Mouse (Mus musculus) CH12.LX (cell line): ENCODE results near the gene Ap1s1. TPM values are rescaled to one million over a fixed set of nuclear protein-coding genes. Genes with fewer than 3 reads are reported as not detected.

Source experiments
- DNase-seq: peaks from one replicate; pipeline ENCODE4 v3.0.0-alpha.2; 2013; ENCODE audit errors: extremely low read depth
- H3K27ac ChIP-seq: 2 replicates; pipeline ENCODE4 v1.5.1; 2012; ENCODE audit warnings: low read depth, mild to moderate bottlenecking, control low read depth, moderate library complexity; ENCODE audit not compliant: insufficient read depth
- H3K27me3 ChIP-seq: replicated peaks from 2 replicates; pipeline ENCODE3; 2012; ENCODE audit warnings: inconsistent platforms
- H3K36me3 ChIP-seq, 2 experiments: replicated peaks in 1 of 2; 2 replicates each; pipeline versions ENCODE3 to v1.6.1; 2012; ENCODE audit warnings: inconsistent platforms in 1 of 2, low read length in 1 of 2, mild to moderate bottlenecking in 1 of 2, mixed read lengths in 1 of 2, moderate library complexity in 1 of 2; ENCODE audit not compliant: control insufficient read depth in 1 of 2, insufficient read depth in 1 of 2
- H3K4me1 ChIP-seq, 2 experiments: 2 replicates each; pipeline ENCODE4 v1.6.1; 2012; ENCODE audit warnings: inconsistent platforms in 1 of 2, moderate library complexity in 1 of 2; ENCODE audit not compliant: insufficient read depth in 2 of 2, control insufficient read depth in 1 of 2
- H3K4me2 ChIP-seq: 2 replicates; pipeline ENCODE4 v1.6.1; 2012; ENCODE audit warnings: low read depth, mild to moderate bottlenecking, control low read depth; ENCODE audit not compliant: poor library complexity, insufficient read depth, severe bottlenecking
- H3K4me3 ChIP-seq, 3 experiments: fragments of 150-350 bp in 1 of 3; sonication (generic) in 1 of 3; replicated peaks in 1 of 3; 2 replicates each; pipeline versions ENCODE3 to v1.5.1; 2011 to 2012; ENCODE audit warnings: low read depth in 2 of 3, low read length in 2 of 3, mild to moderate bottlenecking in 2 of 3, moderate library complexity in 2 of 3, control low read depth in 1 of 3, improper control_type of control experiment in 1 of 3, inconsistent platforms in 1 of 3, mixed read lengths in 1 of 3; ENCODE audit not compliant: poor library complexity in 1 of 3
- H3K79me2 ChIP-seq: replicated peaks from 2 replicates; pipeline ENCODE4 v1.6.1; 2012; ENCODE audit warnings: mild to moderate bottlenecking, moderate library complexity; ENCODE audit not compliant: control insufficient read depth, poor library complexity, insufficient read depth, severe bottlenecking; ENCODE audit errors: extremely low read depth
- H3K9ac ChIP-seq: 2 replicates; pipeline ENCODE4 v1.6.1; 2012; ENCODE audit warnings: low read depth, mild to moderate bottlenecking, control low read depth, moderate library complexity; ENCODE audit not compliant: insufficient read depth
- H3K9me3 ChIP-seq: replicated peaks from 2 replicates; pipeline ENCODE3; 2012; ENCODE audit warnings: low read length, inconsistent platforms, mixed read lengths
- BHLHE40 ChIP-seq: IDR thresholded peaks from 2 replicates; pipeline ENCODE4 v1.6.1; 2011; ENCODE audit warnings: mild to moderate bottlenecking, low read depth, low read length, improper control_type of control experiment
- CHD2 ChIP-seq: IDR thresholded peaks from 2 replicates; pipeline ENCODE4 v1.6.1; 2011; ENCODE audit warnings: low read length, improper control_type of control experiment
- E2F4 ChIP-seq: IDR thresholded peaks from 2 replicates; pipeline ENCODE4 v1.6.1; 2011; ENCODE audit warnings: low read depth, low read length, improper control_type of control experiment; ENCODE audit not compliant: insufficient replicate concordance
- EP300 ChIP-seq: IDR thresholded peaks from 2 replicates; pipeline ENCODE4 v1.6.1; 2011; ENCODE audit warnings: low read length, improper control_type of control experiment
- ETS1 ChIP-seq: conservative IDR thresholded peaks from 2 replicates; pipeline ENCODE4 v1.6.1; 2012; ENCODE audit warnings: low read depth, mild to moderate bottlenecking, inconsistent platforms, low read length, improper control_type of control experiment, moderate library complexity
- GABPA ChIP-seq: IDR thresholded peaks from 2 replicates; pipeline ENCODE4 v1.6.1; 2012; ENCODE audit warnings: low read depth, low read length, improper control_type of control experiment, inconsistent platforms; ENCODE audit not compliant: insufficient replicate concordance
- HCFC1 ChIP-seq: IDR thresholded peaks from 2 replicates; pipeline ENCODE4 v1.6.1; 2012; ENCODE audit warnings: low read depth, mild to moderate bottlenecking, inconsistent platforms, low read length, improper control_type of control experiment
- IRF4 ChIP-seq: IDR thresholded peaks from 2 replicates; pipeline ENCODE4 v1.6.1; 2014; ENCODE audit warnings: low read depth, mild to moderate bottlenecking, inconsistent platforms, low read length, improper control_type of control experiment
- JUN ChIP-seq: IDR thresholded peaks from 2 replicates; pipeline ENCODE4 v1.6.1; 2011; ENCODE audit warnings: low read depth, mild to moderate bottlenecking, low read length, improper control_type of control experiment, moderate library complexity; ENCODE audit not compliant: insufficient read depth
- JUND ChIP-seq: conservative IDR thresholded peaks from 2 replicates; pipeline ENCODE4 v1.6.1; 2011; ENCODE audit warnings: low read depth, low read length, improper control_type of control experiment
- KAT2A ChIP-seq: IDR thresholded peaks from 2 replicates; pipeline ENCODE4 v1.6.1; 2012; ENCODE audit warnings: low read length, improper control_type of control experiment, inconsistent platforms; ENCODE audit not compliant: insufficient replicate concordance
- MAFK ChIP-seq: IDR thresholded peaks from 2 replicates; pipeline ENCODE4 v1.6.1; 2011; ENCODE audit warnings: low read length, improper control_type of control experiment; ENCODE audit not compliant: insufficient replicate concordance
- MAX ChIP-seq: IDR thresholded peaks from 2 replicates; pipeline ENCODE4 v1.6.1; 2011; ENCODE audit warnings: low read length, improper control_type of control experiment
- MAZ ChIP-seq: IDR thresholded peaks from 2 replicates; pipeline ENCODE4 v1.6.1; 2012; ENCODE audit warnings: low read depth, mild to moderate bottlenecking, inconsistent platforms, low read length, improper control_type of control experiment, moderate library complexity
- MEF2A ChIP-seq: IDR thresholded peaks from 2 replicates; pipeline ENCODE4 v1.6.1; 2014; ENCODE audit warnings: low read depth, mild to moderate bottlenecking, inconsistent platforms, low read length, improper control_type of control experiment, borderline replicate concordance
- MYC ChIP-seq: IDR thresholded peaks from 2 replicates; pipeline ENCODE4 v1.6.1; 2011; ENCODE audit warnings: low read depth, mild to moderate bottlenecking, improper control_type of control experiment, low read length
- NELFE ChIP-seq: IDR thresholded peaks from 2 replicates; pipeline ENCODE4 v1.6.1; 2011; ENCODE audit warnings: low read depth, low read length, improper control_type of control experiment
- PAX5 ChIP-seq: IDR thresholded peaks from 2 replicates; pipeline ENCODE4 v1.6.1; 2012; ENCODE audit warnings: low read length, inconsistent platforms, mixed read lengths
- POLR2AphosphoS2 ChIP-seq: IDR thresholded peaks from 2 replicates; pipeline ENCODE4 v1.6.1; 2011; ENCODE audit warnings: low read depth, low read length, improper control_type of control experiment
- RCOR1 ChIP-seq: conservative IDR thresholded peaks from 2 replicates; pipeline ENCODE4 v1.6.1; 2012; ENCODE audit warnings: low read depth, mild to moderate bottlenecking, inconsistent platforms, low read length, improper control_type of control experiment
- SIN3A ChIP-seq: IDR thresholded peaks from 2 replicates; pipeline ENCODE4 v1.6.1; 2012; ENCODE audit warnings: low read length, improper control_type of control experiment, inconsistent platforms
- SMC3 ChIP-seq: IDR thresholded peaks from 2 replicates; pipeline ENCODE4 v1.6.1; 2011; ENCODE audit warnings: low read depth, low read length, improper control_type of control experiment
- TCF12 ChIP-seq: IDR thresholded peaks from 2 replicates; pipeline ENCODE4 v1.6.1; 2014; ENCODE audit warnings: low read depth, mild to moderate bottlenecking, inconsistent platforms, low read length, improper control_type of control experiment
- UBTF ChIP-seq: IDR thresholded peaks from 2 replicates; pipeline ENCODE4 v1.6.1; 2012; ENCODE audit warnings: low read depth, mild to moderate bottlenecking, inconsistent platforms, low read length, improper control_type of control experiment, moderate library complexity
- USF1 ChIP-seq: IDR thresholded peaks from 2 replicates; pipeline ENCODE4 v1.6.1; 2014; ENCODE audit warnings: low read depth, mild to moderate bottlenecking, inconsistent platforms, low read length, improper control_type of control experiment
- USF2 ChIP-seq: conservative IDR thresholded peaks from 2 replicates; pipeline ENCODE4 v1.6.1; 2011; ENCODE audit warnings: low read depth, low read length, improper control_type of control experiment
- ZC3H11A ChIP-seq: IDR thresholded peaks from 2 replicates; pipeline ENCODE4 v1.6.1; 2012; ENCODE audit warnings: low read depth, mild to moderate bottlenecking, inconsistent platforms, low read length, improper control_type of control experiment
- ZKSCAN1 ChIP-seq: IDR thresholded peaks from 2 replicates; pipeline ENCODE4 v1.6.1; 2012; ENCODE audit warnings: low read depth, inconsistent platforms, low read length, improper control_type of control experiment, borderline replicate concordance
- ZMIZ1 ChIP-seq: IDR thresholded peaks from 2 replicates; pipeline ENCODE4 v1.6.1; 2012; ENCODE audit warnings: low read depth, mild to moderate bottlenecking, inconsistent platforms, low read length, improper control_type of control experiment
- dilution Hi-C: fragments of 300-500 bp; cut with MboI; formaldehyde crosslinking; loops from 2 replicates; pipeline ENCODE4 v1.14.3; 2020; ENCODE audit warnings: low sequenced_read_pairs; ENCODE audit not compliant: extremely low pct_unique_long_range_greater_than_20kb, extremely low pct_ligation_motif_present
- in situ Hi-C: fragments of 300-500 bp; cut with MboI; formaldehyde crosslinking; loops from 3 replicates; pipeline ENCODE4 v1.14.3; 2019; ENCODE audit warnings: low sequenced_read_pairs, low pct_ligation_motif_present, low pct_unique_long_range_greater_than_20kb, mixed read lengths
- polyA plus RNA-seq: library from polyadenylated mRNA; unstranded; fragments of >175 nt; gene quantifications from 2 replicates; pipeline ENCODE4 v1.2.1, GENCODE M21; 2012; ENCODE audit warnings: low read depth; ENCODE audit not compliant: insufficient read length
- total RNA-seq, 2 experiments: library from RNA; depleted of rRNA; stranded (reverse); fragments of 300-350 nt in 1 of 2; fragments of >200 nt in 1 of 2; gene quantifications; 2 replicates each; pipeline ENCODE4 v1.2.3; 2012 to 2014

The Ap1s1 gene
- total and polyA plus RNA-seq, 3 experiments: 68.0 to 102 (median 98.8) TPM

- Histone ChIP-seq H3K36me3 (no peaks in the 10 kb centered on the region), H3K9me3 (no peaks in the 10 kb centered on the region), H3K4me2 (no peak overlapping the region), H3K4me1 (peaks cover 2 to 20% of the 10 kb centered on the region in 2 experiments; a peak in 2 of 4 replicates), H3K27ac (no peak overlapping the region), H3K4me3 (no peak overlapping the region), H3K9ac (no peak overlapping the region), H3K79me2 (no peaks in the 10 kb centered on the region), H3K27me3 (peaks cover 28% of the 10 kb centered on the region)
- no peak for DNase-seq
- dilution Hi-C loops (no loop called here), in situ Hi-C loops (loop anchor here (10.0 kb wide), 1 partner anchor 52 kb away; the partner anchor contains the start of gene Trim56)
- TF ChIP-seq BHLHE40: no peak
- TF ChIP-seq CHD2: no peak
- TF ChIP-seq SIN3A: no peak
- no peak for TF ChIP-seq MAFK
- no peak for TF ChIP-seq ZMIZ1
- no peak for TF ChIP-seq MYC
- no peak for TF ChIP-seq RCOR1
- TF ChIP-seq ZKSCAN1: no peak
- no peak for TF ChIP-seq USF2
- no peak for TF ChIP-seq GABPA
- TF ChIP-seq JUN: no peak
Measured at GRCm38 (mm10) chr5:137062601-137063000, 16.7 kb upstream of the Ap1s1 start.

- Histone ChIP-seq H3K4me2 (peak overlapping the region; percentile 9; the same call in 1 of the 2 replicates), H3K4me3 (no peak overlapping the region), H3K4me1 (peaks cover 2 to 20% of the 10 kb centered on the region in 2 experiments; a peak in 2 of 4 replicates), H3K9ac (no peak overlapping the region), H3K36me3 (no peaks in the 10 kb centered on the region), H3K27me3 (peaks cover 24% of the 10 kb centered on the region), H3K27ac (no peak overlapping the region), H3K9me3 (no peaks in the 10 kb centered on the region), H3K79me2 (no peaks in the 10 kb centered on the region)
- peak; percentile 83 for DNase-seq
- dilution Hi-C loops (no loop called here), in situ Hi-C loops (loop anchor here (10.0 kb wide), 1 partner anchor 53 kb away; the partner anchor contains the start of gene Trim56)
- TF ChIP-seq MAZ (peak; percentile 55; the same call in 1 of the 2 replicates), TCF12 (no peak), SMC3 (peak; percentile 40), JUND (peak; percentile 34), KAT2A (no peak), ETS1 (peak; percentile 77), PAX5 (no peak), HCFC1 (no peak), MEF2A (no peak), EP300 (no peak), ZKSCAN1 (no peak), MYC (no peak), USF2 (no peak), NELFE (0 out of 2 replicates have a peak, but pooled peaks have one; percentile 16), POLR2AphosphoS2 (no peak), E2F4 (no peak), GABPA (no peak), MAFK (no peak), IRF4 (peak; percentile 60), SIN3A (no peak), MAX (0 out of 2 replicates have a peak, but pooled peaks have one; percentile 9), USF1 (no peak), JUN (peak; percentile 62; the same call in 1 of the 2 replicates), UBTF (no peak), ZC3H11A (no peak), BHLHE40 (no peak; the same call in 1 of the 2 replicates), ZMIZ1 (no peak)
Measured at GRCm38 (mm10) chr5:137061809-137062481, 16.0 kb upstream of the Ap1s1 start.
